Mouse (Mus musculus) midbrain, embryonic 16.5 days (tissue): Measurements from ENCODE around the gene Slc25a51. TPM values are rescaled to one million over a fixed set of nuclear protein-coding genes. Genes with fewer than 3 reads are reported as not detected.

Experiments
- ATAC-seq: fragments of 200-750 bp; cut with Nextera tagmentation; 2 replicates; pipeline ENCODE4 v1.8.0; 2017; ENCODE audit warnings: moderate TSS enrichment
- H3K27ac ChIP-seq: fragments of 300-500 bp; sonication (generic); 2 replicates; pipeline ENCODE4 v1.5.1; 2014; ENCODE audit warnings: mild to moderate bottlenecking, low read length, mixed read lengths
- H3K27me3 ChIP-seq: fragments of 300-500 bp; sonication (generic); 2 replicates; pipeline ENCODE4 v1.6.1; 2014; ENCODE audit warnings: low read depth, low read length, mixed read lengths; ENCODE audit not compliant: control insufficient read depth, insufficient read depth
- H3K36me3 ChIP-seq: fragments of 300-500 bp; sonication (generic); 2 replicates; pipeline ENCODE4 v1.6.1; 2014; ENCODE audit warnings: mild to moderate bottlenecking, low read length, moderate library complexity, mixed read lengths; ENCODE audit not compliant: control insufficient read depth, insufficient read depth
- H3K4me1 ChIP-seq: fragments of 300-500 bp; sonication (generic); 2 replicates; pipeline ENCODE4 v1.6.1; 2014; ENCODE audit warnings: mild to moderate bottlenecking, low read length, mixed read lengths; ENCODE audit not compliant: control insufficient read depth, insufficient read depth
- H3K4me2 ChIP-seq: fragments of 300-500 bp; sonication (generic); 2 replicates; pipeline ENCODE4 v1.6.1; 2014; ENCODE audit warnings: mild to moderate bottlenecking, low read length, mixed read lengths
- H3K4me3 ChIP-seq: fragments of 300-500 bp; sonication (generic); 2 replicates; pipeline ENCODE4 v1.5.1; 2014; ENCODE audit warnings: low read depth, mild to moderate bottlenecking, low read length, moderate library complexity, mixed read lengths
- H3K9ac ChIP-seq: fragments of 300-500 bp; sonication (generic); 2 replicates; pipeline ENCODE4 v1.6.1; 2014; ENCODE audit warnings: low read depth, low read length, mixed read lengths
- H3K9me3 ChIP-seq: fragments of 300-500 bp; sonication (generic); replicated peaks from 2 replicates; pipeline ENCODE4 v1.6.1; 2014; ENCODE audit warnings: mild to moderate bottlenecking, low read length, mixed read lengths; ENCODE audit not compliant: control insufficient read depth, poor library complexity, severe bottlenecking
- WGBS: fragments of 180-500 bp; shearing (Covaris S2); extraction: QIAGEN DNeasy Blood & Tissue Kit; methylation state at CpG from one replicate; pipeline ENCODE4 v1.1.7; 2014; 5-methylcytosine and 5-hydroxymethylcytosine counted together
- microRNA-seq: library from miRNA; unstranded; fragments of <30 nt; microRNA quantifications from one replicate; pipeline ENCODE4, GENCODE M21; 2017
- polyA plus RNA-seq: library from polyadenylated mRNA; unstranded; fragments of >200 nt; fragmentation: Nextera tagmentation; extraction: Ambion mirVana; gene quantifications from 2 replicates; pipeline ENCODE4 v1.2.1, GENCODE M21; 2015

Gene Slc25a51
- polyA plus RNA-seq, 1 experiment from 2014 or later, result 70.6 TPM

DNA sequence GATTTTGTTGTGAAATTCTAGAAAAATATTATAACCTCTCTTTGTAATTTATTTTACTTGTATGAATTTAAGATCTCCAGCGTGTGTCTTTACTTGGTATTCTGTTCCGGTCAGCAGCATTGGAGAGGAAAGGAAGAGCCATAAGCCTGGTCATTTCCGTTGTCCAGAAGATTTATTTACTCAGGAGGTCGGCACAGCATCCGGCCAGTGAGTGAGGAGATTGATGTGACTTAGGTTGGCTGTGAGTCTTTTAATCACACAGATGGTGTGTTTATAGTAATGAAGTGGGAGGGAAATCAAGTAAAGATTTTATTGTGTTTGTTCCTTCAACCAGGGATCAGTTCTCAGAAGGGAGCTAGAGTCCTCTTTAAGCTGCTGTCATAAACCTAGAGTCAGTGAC, 33.7 kb downstream of the Slc25a51 start:
- Histone ChIP-seq H3K27me3 (no peaks in the 10 kb centered on the region), H3K9ac (no peak overlapping the region), H3K4me2 (no peak overlapping the region), H3K9me3 (no peaks in the 10 kb centered on the region), H3K36me3 (peaks cover 44% of the 10 kb centered on the region), H3K4me1 (no peaks in the 10 kb centered on the region), H3K4me3 (no peak overlapping the region), H3K27ac (no peak overlapping the region)
- WGBS, result 90% methylated on average over 5 of the region's 5 CpGs
- ATAC-seq, result no peak

DNA sequence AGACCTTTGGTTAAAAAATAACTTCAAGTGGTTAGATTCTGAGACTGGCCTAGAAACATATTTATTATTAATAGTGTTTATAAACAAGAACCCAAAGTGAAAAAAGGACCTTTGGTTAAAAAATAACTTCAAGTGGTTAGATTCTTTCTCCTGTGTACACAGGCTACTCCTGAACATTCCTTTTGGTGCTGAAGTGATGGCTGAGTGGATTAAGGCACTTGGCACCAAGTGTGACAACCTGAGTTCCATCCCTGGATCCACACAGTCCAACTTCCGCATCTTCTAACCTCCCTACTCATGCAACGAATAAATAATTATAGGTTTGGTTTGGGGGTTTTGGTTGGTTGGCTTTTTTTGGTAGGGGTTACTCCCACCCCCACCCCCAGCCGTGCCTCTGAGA, 37.3 kb downstream of the Slc25a51 start:
- ATAC-seq, result no peak
- Histone ChIP-seq H3K9ac (no peak overlapping the region), H3K36me3 (peaks cover 43% of the 10 kb centered on the region), H3K27ac (no peak overlapping the region), H3K27me3 (no peaks in the 10 kb centered on the region), H3K4me3 (no peak overlapping the region), H3K4me2 (no peak overlapping the region), H3K4me1 (no peaks in the 10 kb centered on the region), H3K9me3 (no peaks in the 10 kb centered on the region)
- WGBS, result 88% methylated on average over 3 of the region's 3 CpGs

DNA sequence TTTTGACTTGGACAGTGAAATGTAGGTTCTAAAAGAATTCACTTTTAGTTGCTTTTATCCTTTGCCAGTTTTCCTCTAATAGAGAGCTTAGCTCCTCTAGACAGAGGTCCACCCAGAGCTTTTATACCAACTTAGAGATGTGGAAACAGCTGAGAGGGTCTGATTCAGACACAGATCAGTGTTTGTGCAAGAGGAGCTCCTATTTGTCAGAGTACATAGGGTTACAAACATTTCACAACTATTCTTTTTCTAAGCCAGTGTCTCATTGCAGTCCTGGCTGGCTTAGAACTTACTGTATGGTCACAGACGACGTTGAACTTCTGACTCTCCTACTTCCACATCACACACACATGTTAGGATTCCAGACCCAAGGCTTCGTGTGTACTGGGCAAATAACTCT, 51.9 kb downstream of the Slc25a51 start:
- H3K4me1 ChIP-seq, result no peaks in the 10 kb centered on the region
- no peak overlapping the region for H3K4me3 ChIP-seq
- H3K27me3 ChIP-seq, result no peaks in the 10 kb centered on the region
- no peak for ATAC-seq
- H3K9ac ChIP-seq, result no peak overlapping the region
- peaks cover 6% of the 10 kb centered on the region; the same call in 1 of the 2 replicates for H3K36me3 ChIP-seq
- 95% methylated on average over 3 of the region's 3 CpGs for WGBS
- H3K27ac ChIP-seq, result no peak overlapping the region
- no peaks in the 10 kb centered on the region for H3K9me3 ChIP-seq
- no peak overlapping the region for H3K4me2 ChIP-seq

Small RNA genes lying within 50 kb of the gene (microRNA-seq; reads per million reads assigned to microRNA genes)
- not detected for gene Gm25692

Other genes with a start within 250 kb of the Slc25a51 start
- 1.7 and 2.4 TPM in 2 replicates for gene Frmpd1, start 223.9 kb downstream of the Slc25a51 start, polyA plus RNA-seq
- 25.5 and 28.6 TPM in 2 replicates for gene Trmt10b, start 111.6 kb downstream of the Slc25a51 start, polyA plus RNA-seq
- gene Dcaf10, start 66.7 kb downstream of the Slc25a51 start, polyA plus RNA-seq, result 7.4 and 7.7 TPM in 2 replicates
- gene Exosc3, start 66.0 kb downstream of the Slc25a51 start, polyA plus RNA-seq, result 31.7 and 32.6 TPM in 2 replicates
- gene Shb, start 123.7 kb upstream of the Slc25a51 start, polyA plus RNA-seq, result 3.5 and 4.2 TPM in 2 replicates